Mouse (Mus musculus): Measurements from ENCODE around the gene Nfatc3. TPM values are rescaled to one million over a fixed set of nuclear protein-coding genes. Genes with fewer than 3 reads are reported as not detected.

Gene Nfatc3
- polyA plus RNA-seq, 2 experiments, result 7.8 to 27.2 TPM

GRCm38 (mm10) chr8:106126055-106126454, 67.4 kb downstream of the Nfatc3 start:
- no peak for TF ChIP-seq POLR2A (IDR thresholded peaks at IDR 0.05; ENCODE audit: borderline replicate concordance, extremely low read depth, insufficient read depth, insufficient read length)
- H3K4me2 ChIP-seq (replicated peaks; ENCODE audit: low read depth, low read length, severe bottlenecking), result no peak overlapping the region
- H3K9me3 ChIP-seq (ENCODE audit: control insufficient read depth, low read length), result no peaks in the 10 kb centered on the region
- H3K27ac ChIP-seq (replicated peaks; ENCODE audit: low read depth, low read length), result no peak overlapping the region
- H3K9ac ChIP-seq (ENCODE audit: low read depth, low read length, severe bottlenecking), result no peak overlapping the region
- no peak overlapping the region for H3K4me3 ChIP-seq (replicated peaks; ENCODE audit: low read length)
- ATAC-seq (ENCODE audit: low FRiP score, low read depth), result no peak
- 94% methylated on average over 1 of the region's 1 CpGs for WGBS
- no peaks in the 10 kb centered on the region for H3K4me1 ChIP-seq (ENCODE audit: control insufficient read depth, insufficient read depth, low read length)
- H3K27me3 ChIP-seq (ENCODE audit: control insufficient read depth, insufficient read depth, low read length), result no peaks in the 10 kb centered on the region
- no peak for DNase-seq (ENCODE audit: low spot score)
- peaks cover 48% of the 10 kb centered on the region for H3K36me3 ChIP-seq (ENCODE audit: control insufficient read depth, insufficient read depth, low read length)

GRCm38 (mm10) chr8:106127054-106127453, 68.4 kb downstream of the Nfatc3 start:
- Histone ChIP-seq H3K9me3 (ENCODE audit: control insufficient read depth, low read length) (no peaks in the 10 kb centered on the region), H3K9ac (ENCODE audit: low read depth, low read length, severe bottlenecking) (no peak overlapping the region), H3K4me3 (replicated peaks; ENCODE audit: low read length) (no peak overlapping the region), H3K4me1 (ENCODE audit: control insufficient read depth, insufficient read depth, low read length) (no peaks in the 10 kb centered on the region), H3K36me3 (ENCODE audit: control insufficient read depth, insufficient read depth, low read length) (peaks cover 57% of the 10 kb centered on the region), H3K27me3 (ENCODE audit: control insufficient read depth, insufficient read depth, low read length) (no peaks in the 10 kb centered on the region), H3K27ac (replicated peaks; ENCODE audit: low read depth, low read length) (no peak overlapping the region), H3K4me2 (replicated peaks; ENCODE audit: low read depth, low read length, severe bottlenecking) (no peak overlapping the region)
- TF ChIP-seq POLR2A (IDR thresholded peaks at IDR 0.05; ENCODE audit: borderline replicate concordance, extremely low read depth, insufficient read depth, insufficient read length), result no peak
- ATAC-seq (ENCODE audit: low FRiP score, low read depth) (no peak), DNase-seq (ENCODE audit: low spot score) (no peak)
- WGBS, result 65% methylated on average over 3 of the region's 3 CpGs

GRCm38 (mm10) chr8:106127882-106128410, 69.3 kb downstream of the Nfatc3 start:
- H3K9ac ChIP-seq (ENCODE audit: low read depth, low read length, severe bottlenecking), result no peak overlapping the region
- no peak overlapping the region for H3K4me2 ChIP-seq (replicated peaks; ENCODE audit: low read depth, low read length, severe bottlenecking)
- H3K36me3 ChIP-seq (ENCODE audit: control insufficient read depth, insufficient read depth, low read length), result peaks cover 65% of the 10 kb centered on the region
- no peak for ATAC-seq (ENCODE audit: low FRiP score, low read depth)
- no peaks in the 10 kb centered on the region for H3K9me3 ChIP-seq (ENCODE audit: control insufficient read depth, low read length)
- H3K4me3 ChIP-seq (replicated peaks; ENCODE audit: low read length), result no peak overlapping the region
- no peaks in the 10 kb centered on the region; the same call in 1 of the 2 replicates for H3K27me3 ChIP-seq (ENCODE audit: control insufficient read depth, insufficient read depth, low read length)
- H3K27ac ChIP-seq (replicated peaks; ENCODE audit: low read depth, low read length), result no peak overlapping the region
- H3K4me1 ChIP-seq (ENCODE audit: control insufficient read depth, insufficient read depth, low read length), result no peaks in the 10 kb centered on the region
- no peak for TF ChIP-seq POLR2A (IDR thresholded peaks at IDR 0.05; ENCODE audit: borderline replicate concordance, extremely low read depth, insufficient read depth, insufficient read length)
- no peak for DNase-seq (ENCODE audit: low spot score)
- 83% methylated on average over 10 of the region's 10 CpGs for WGBS

- peaks cover 71% of the 10 kb centered on the region for H3K36me3 ChIP-seq (ENCODE audit: control insufficient read depth, insufficient read depth, low read length)
- no peak overlapping the region for H3K4me2 ChIP-seq (replicated peaks; ENCODE audit: low read depth, low read length, severe bottlenecking)
- no peak overlapping the region for H3K9ac ChIP-seq (ENCODE audit: low read depth, low read length, severe bottlenecking)
- H3K4me1 ChIP-seq (ENCODE audit: control insufficient read depth, insufficient read depth, low read length), result no peaks in the 10 kb centered on the region
- no peak overlapping the region for H3K4me3 ChIP-seq (replicated peaks; ENCODE audit: low read length)
- ATAC-seq (ENCODE audit: low FRiP score, low read depth) (no peak), DNase-seq (ENCODE audit: low spot score) (no peak)
- peaks cover 9% of the 10 kb centered on the region; the same call in 1 of the 2 replicates for H3K27me3 ChIP-seq (ENCODE audit: control insufficient read depth, insufficient read depth, low read length)
- no peaks in the 10 kb centered on the region for H3K9me3 ChIP-seq (ENCODE audit: control insufficient read depth, low read length)
- TF ChIP-seq POLR2A (IDR thresholded peaks at IDR 0.05; ENCODE audit: borderline replicate concordance, extremely low read depth, insufficient read depth, insufficient read length), result no peak
- H3K27ac ChIP-seq (replicated peaks; ENCODE audit: low read depth, low read length), result no peak overlapping the region
These were observed 70.7 kb downstream of the Nfatc3 start for GRCm38 (mm10) chr8:106129232-106129930.

GRCm38 (mm10) chr8:106129997-106130396, 71.4 kb downstream of the Nfatc3 start:
- WGBS, result 78% methylated on average over 2 of the region's 2 CpGs
- H3K4me2 ChIP-seq (replicated peaks; ENCODE audit: low read depth, low read length, severe bottlenecking), result no peak overlapping the region
- peaks cover 66% of the 10 kb centered on the region for H3K36me3 ChIP-seq (ENCODE audit: control insufficient read depth, insufficient read depth, low read length)
- H3K27ac ChIP-seq (replicated peaks; ENCODE audit: low read depth, low read length), result no peak overlapping the region
- no peak overlapping the region for H3K4me3 ChIP-seq (replicated peaks; ENCODE audit: low read length)
- no peak for TF ChIP-seq POLR2A (IDR thresholded peaks at IDR 0.05; ENCODE audit: borderline replicate concordance, extremely low read depth, insufficient read depth, insufficient read length)
- no peaks in the 10 kb centered on the region for H3K9me3 ChIP-seq (ENCODE audit: control insufficient read depth, low read length)
- no peaks in the 10 kb centered on the region for H3K4me1 ChIP-seq (ENCODE audit: control insufficient read depth, insufficient read depth, low read length)
- H3K9ac ChIP-seq (ENCODE audit: low read depth, low read length, severe bottlenecking), result no peak overlapping the region
- peaks cover 15% of the 10 kb centered on the region for H3K27me3 ChIP-seq (ENCODE audit: control insufficient read depth, insufficient read depth, low read length)
- DNase-seq (ENCODE audit: low spot score), result no peak
- ATAC-seq (ENCODE audit: low FRiP score, low read depth), result no peak

All from limb, embryonic 14.5 days (tissue).